Mouse (Mus musculus) CD4-positive helper T cell, adult 2 months (primary cell): ENCODE data around the gene Tdp2.

Experiments
- DNase-seq: peaks from one replicate; pipeline ENCODE4 v3.0.0-alpha.2; 2012; ENCODE audit warnings: low read depth, missing footprints, low spot score

The Tdp2 gene

GRCm38 (mm10) chr13:24831353-24832130 is at the start of gene Tdp2, which contains the start of gene Acot13:
TSS of gene Tdp2 (plus strand) at chr13:24831679.
TSS of gene Acot13 (minus strand) at chr13:24831540.
- DNase-seq, result peak; percentile 99

- no peak for DNase-seq
Measured at GRCm38 (mm10) chr13:24781916-24782315, 49.6 kb upstream of the Tdp2 start.

GRCm38 (mm10) chr13:24786014-24786490 is 45.4 kb upstream of the Tdp2 start:
- peak; percentile 86 for DNase-seq

- no peak for DNase-seq
Measured at GRCm38 (mm10) chr13:24787477-24787876, 44.0 kb upstream of the Tdp2 start.

GRCm38 (mm10) chr13:24791349-24791748 is 40.1 kb upstream of the Tdp2 start:
- DNase-seq, result no peak

GRCm38 (mm10) chr13:24792411-24793045 is 39.0 kb upstream of the Tdp2 start:
- DNase-seq, result no peak

GRCm38 (mm10) chr13:24798686-24799085 is 32.8 kb upstream of the Tdp2 start:
- DNase-seq, result no peak

GRCm38 (mm10) chr13:24799378-24799777 is 32.1 kb upstream of the Tdp2 start:
- no peak for DNase-seq

- peak; percentile 52 for DNase-seq
Measured at GRCm38 (mm10) chr13:24799925-24800673, 31.4 kb upstream of the Tdp2 start.

- peak; percentile 97 for DNase-seq
Measured at GRCm38 (mm10) chr13:24800674-24801307, 30.7 kb upstream of the Tdp2 start.

- DNase-seq, result peak; percentile 81
Measured at GRCm38 (mm10) chr13:24801308-24801921, 30.1 kb upstream of the Tdp2 start, which contains the start of gene BC005537. TSS of gene BC005537 (plus strand) at chr13:24801657.

GRCm38 (mm10) chr13:24802131-24802691 is 29.3 kb upstream of the Tdp2 start:
- DNase-seq, result peak; percentile 56

GRCm38 (mm10) chr13:24803196-24803595 is 28.3 kb upstream of the Tdp2 start:
- no peak for DNase-seq

GRCm38 (mm10) chr13:24806079-24806478 is 25.4 kb upstream of the Tdp2 start:
- DNase-seq, result no peak

GRCm38 (mm10) chr13:24812521-24812920 is 19.0 kb upstream of the Tdp2 start:
- no peak for DNase-seq

GRCm38 (mm10) chr13:24814616-24815015 is 16.9 kb upstream of the Tdp2 start:
- DNase-seq, result no peak

GRCm38 (mm10) chr13:24816125-24817092 is 15.1 kb upstream of the Tdp2 start:
- no peak for DNase-seq

GRCm38 (mm10) chr13:24819931-24820330 is 11.5 kb upstream of the Tdp2 start:
- no peak for DNase-seq

- no peak for DNase-seq
Measured at GRCm38 (mm10) chr13:24822663-24823343, 8.7 kb upstream of the Tdp2 start.
